Mouse (Mus musculus): ENCODE data around the gene Nrros.
A peak's percentile ranks its signal among the peaks of the same experiment; 100 is the strongest.

The Nrros gene

GRCm38 (mm10) chr16:32160742-32161323 is 4.6 kb downstream of the Nrros start:
- DNase-seq, result no peak

GRCm38 (mm10) chr16:32158966-32159365 is 6.4 kb downstream of the Nrros start:
- DNase-seq, result no peak

- DNase-seq, result no peak
Observed at GRCm38 (mm10) chr16:32157369-32157768, 8.0 kb downstream of the Nrros start.

- no peak for DNase-seq
Observed at GRCm38 (mm10) chr16:32156719-32157118, 8.7 kb downstream of the Nrros start.

- peak; percentile 98 for DNase-seq
Observed at GRCm38 (mm10) chr16:32154437-32154836, 11.0 kb downstream of the Nrros start.

- no peak for DNase-seq
Observed at GRCm38 (mm10) chr16:32153976-32154375, 11.4 kb downstream of the Nrros start.

GRCm38 (mm10) chr16:32147589-32148207 is 17.7 kb downstream of the Nrros start:
- DNase-seq, result no peak

- peak; percentile 19 for DNase-seq
Observed at GRCm38 (mm10) chr16:32144592-32144991, 20.8 kb downstream of the Nrros start.

GRCm38 (mm10) chr16:32143766-32144165 is 21.6 kb downstream of the Nrros start:
- peak; percentile 54 for DNase-seq

- DNase-seq, result no peak
Observed at GRCm38 (mm10) chr16:32138954-32139353, 26.4 kb downstream of the Nrros start.

- no peak for DNase-seq
Observed at GRCm38 (mm10) chr16:32135842-32136357, 29.5 kb downstream of the Nrros start.

- no peak for DNase-seq
Observed at GRCm38 (mm10) chr16:32133148-32133547, 32.2 kb downstream of the Nrros start.

GRCm38 (mm10) chr16:32130190-32130826 is 35.1 kb downstream of the Nrros start:
- no peak for DNase-seq

- DNase-seq, result no peak
Observed at GRCm38 (mm10) chr16:32129449-32130189, 35.8 kb downstream of the Nrros start.

- no peak for DNase-seq
Observed at GRCm38 (mm10) chr16:32127046-32127445, 38.3 kb downstream of the Nrros start.

- no peak for DNase-seq
Observed at GRCm38 (mm10) chr16:32125364-32125763, 40.0 kb downstream of the Nrros start.

- no peak for DNase-seq
Observed at GRCm38 (mm10) chr16:32124444-32125335, 40.7 kb downstream of the Nrros start.

- DNase-seq, result no peak
Observed at GRCm38 (mm10) chr16:32124020-32124419, 41.4 kb downstream of the Nrros start.

GRCm38 (mm10) chr16:32120454-32120853 is 44.9 kb downstream of the Nrros start:
- DNase-seq, result no peak

GRCm38 (mm10) chr16:32116186-32116585 is 49.2 kb downstream of the Nrros start:
- DNase-seq, result no peak

- DNase-seq, result no peak
Observed at GRCm38 (mm10) chr16:32115781-32116180, 49.6 kb downstream of the Nrros start.

- peak; percentile 69 for DNase-seq
Observed at GRCm38 (mm10) chr16:32114968-32115695, 50.3 kb downstream of the Nrros start.

Measured in cerebellum, adult 11-12 months (tissue).